Mouse (Mus musculus): ENCODE measurements around the gene Dppa3.
A peak's percentile ranks its signal among the peaks of the same experiment; 100 is the strongest.

The Dppa3 gene

GRCm38 (mm10) chr6:122626110-122626509 lies at the start of gene Dppa3:
Dppa3 (plus strand) TSS chr6:122626410.
- DNase-seq = no peak

- DNase-seq = no peak
Observed at GRCm38 (mm10) chr6:122577030-122577429, 49.2 kb upstream of the Dppa3 start.

DNA sequence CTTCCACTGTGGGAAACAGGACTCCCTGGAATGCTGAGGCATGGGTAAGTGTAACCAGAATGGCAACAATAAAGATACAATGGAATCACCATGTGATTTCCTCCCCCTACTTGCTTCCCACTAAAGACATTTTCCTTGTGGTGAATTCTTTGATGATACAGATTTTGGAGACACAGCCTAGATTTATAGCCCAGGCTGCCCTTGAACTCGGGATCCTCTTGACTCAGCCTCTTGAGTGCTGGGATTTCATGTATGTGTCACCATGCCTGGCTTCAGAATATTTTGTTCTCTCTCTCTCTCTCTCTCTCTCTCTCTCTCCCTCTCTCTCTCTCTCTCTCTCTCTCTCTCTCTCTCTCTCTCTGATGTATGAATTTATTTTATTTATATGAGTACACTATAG lies 47.1 kb upstream of the Dppa3 start:
- no peak for DNase-seq

DNA sequence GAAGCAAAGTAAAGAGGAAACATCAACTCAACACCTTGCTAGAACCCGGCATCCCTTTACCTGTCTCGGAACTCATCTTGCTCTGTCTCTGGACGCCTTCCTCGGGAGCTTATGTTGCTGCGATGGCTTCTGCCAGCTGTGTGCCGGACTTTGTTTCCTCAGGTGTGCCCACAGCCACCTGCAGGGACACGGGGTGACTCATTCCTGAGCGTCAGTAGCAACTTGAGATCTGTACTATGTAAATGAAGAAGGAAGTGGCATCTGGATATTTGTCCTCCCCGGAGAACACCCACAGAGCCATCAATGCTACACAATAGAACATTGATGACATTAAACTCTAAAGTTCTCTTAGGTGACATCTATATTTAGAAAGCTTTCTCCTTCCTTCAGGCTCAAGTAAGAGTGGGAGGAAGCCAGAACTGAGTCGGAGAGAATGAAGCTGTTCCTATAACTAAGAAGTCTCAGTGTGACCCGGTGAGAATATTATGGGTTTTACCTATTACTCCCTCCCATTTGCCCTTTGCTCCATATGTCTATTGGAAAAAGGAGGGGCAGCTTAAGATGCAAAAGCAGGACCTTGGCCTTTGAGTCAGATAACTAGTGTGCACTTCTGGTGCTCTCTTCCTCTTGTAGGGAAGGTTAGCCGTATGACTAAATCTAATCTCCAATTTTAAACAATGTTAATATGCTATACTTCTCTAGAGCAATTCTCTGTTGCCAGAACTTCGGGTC lies 35.0 kb upstream of the Dppa3 start:
- DNase-seq = no peak

DNA sequence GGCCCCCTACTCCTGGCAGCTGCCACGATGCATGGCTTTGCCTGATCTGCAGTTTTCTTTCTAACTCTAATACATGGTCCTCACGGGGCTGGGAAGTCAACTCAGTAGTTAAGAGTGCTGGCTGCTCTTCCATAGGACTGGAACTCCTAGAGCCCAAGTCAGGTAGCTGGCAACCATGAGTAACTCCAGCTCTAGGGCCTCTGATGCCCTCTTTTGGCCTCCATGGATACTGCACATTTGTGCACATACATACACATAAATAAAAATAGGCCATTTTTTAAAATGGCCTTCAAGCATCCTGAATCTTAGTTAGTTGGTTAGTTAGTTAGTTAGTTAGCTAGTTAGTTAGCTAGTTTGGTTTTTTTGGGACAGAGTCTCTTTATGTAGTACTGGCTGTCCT lies 33.3 kb upstream of the Dppa3 start:
- DNase-seq = no peak

- DNase-seq = no peak
Observed at GRCm38 (mm10) chr6:122595637-122596036, 30.6 kb upstream of the Dppa3 start.

DNA sequence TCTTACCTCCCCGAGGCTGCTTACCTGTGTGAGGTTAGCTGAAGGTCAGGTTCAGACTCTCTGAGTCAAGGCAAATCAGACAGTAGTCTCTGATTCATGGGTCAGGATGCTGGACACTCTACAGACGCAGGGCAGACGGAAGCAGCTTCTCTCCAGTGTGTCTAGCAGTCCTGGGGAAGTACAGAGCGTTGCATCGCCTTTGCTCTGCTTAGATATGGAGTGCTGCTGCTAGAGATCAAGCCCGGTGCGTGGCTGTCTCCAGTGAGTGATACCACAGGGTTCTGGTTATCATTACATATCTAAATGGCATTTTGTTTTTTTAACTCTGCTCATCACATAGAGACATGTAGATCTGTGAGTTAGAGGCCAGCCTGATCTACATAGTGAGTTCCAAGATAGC lies 29.6 kb upstream of the Dppa3 start:
- DNase-seq = no peak

DNA sequence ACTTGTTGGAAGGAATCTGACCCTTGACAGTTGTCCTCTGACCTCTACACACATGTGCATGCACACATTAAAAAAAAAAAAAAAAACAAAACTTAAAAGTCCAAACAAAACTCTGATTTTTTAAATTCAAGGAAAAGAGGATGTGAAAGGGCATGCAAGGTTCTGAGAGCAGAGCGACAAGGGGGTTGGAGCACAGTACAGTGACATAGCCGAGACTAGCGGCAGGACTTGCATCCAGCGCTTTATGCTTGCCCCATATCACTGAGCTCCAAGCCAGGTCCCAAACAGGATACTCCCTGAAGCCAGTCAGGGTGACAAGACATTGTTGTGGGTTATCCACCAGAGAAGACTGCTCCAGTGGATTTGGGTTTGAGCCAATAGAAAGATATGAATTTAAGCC lies 28.2 kb upstream of the Dppa3 start:
- DNase-seq = no peak

DNA sequence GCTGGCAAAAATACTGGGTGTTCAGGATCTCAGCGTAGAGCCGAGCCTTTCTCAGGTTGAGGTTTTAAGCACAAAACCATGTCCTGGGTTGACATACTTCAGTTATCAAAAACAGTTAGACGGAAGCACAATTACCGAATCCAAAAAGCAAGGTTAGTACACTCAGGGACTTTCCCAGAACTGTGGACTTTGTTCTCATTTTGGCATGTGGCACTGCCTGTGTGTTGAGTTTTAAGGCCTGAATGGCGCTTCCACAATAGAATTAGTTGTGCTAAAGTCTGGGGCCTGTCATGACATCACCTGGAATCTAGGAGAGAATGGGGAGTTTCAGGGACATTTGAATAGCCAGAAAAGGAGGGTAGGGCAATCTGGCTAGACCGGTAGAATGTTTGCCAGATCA lies 27.8 kb upstream of the Dppa3 start:
- no peak for DNase-seq

GRCm38 (mm10) chr6:122599054-122599737 lies 27.0 kb upstream of the Dppa3 start:
- DNase-seq = no peak

DNA sequence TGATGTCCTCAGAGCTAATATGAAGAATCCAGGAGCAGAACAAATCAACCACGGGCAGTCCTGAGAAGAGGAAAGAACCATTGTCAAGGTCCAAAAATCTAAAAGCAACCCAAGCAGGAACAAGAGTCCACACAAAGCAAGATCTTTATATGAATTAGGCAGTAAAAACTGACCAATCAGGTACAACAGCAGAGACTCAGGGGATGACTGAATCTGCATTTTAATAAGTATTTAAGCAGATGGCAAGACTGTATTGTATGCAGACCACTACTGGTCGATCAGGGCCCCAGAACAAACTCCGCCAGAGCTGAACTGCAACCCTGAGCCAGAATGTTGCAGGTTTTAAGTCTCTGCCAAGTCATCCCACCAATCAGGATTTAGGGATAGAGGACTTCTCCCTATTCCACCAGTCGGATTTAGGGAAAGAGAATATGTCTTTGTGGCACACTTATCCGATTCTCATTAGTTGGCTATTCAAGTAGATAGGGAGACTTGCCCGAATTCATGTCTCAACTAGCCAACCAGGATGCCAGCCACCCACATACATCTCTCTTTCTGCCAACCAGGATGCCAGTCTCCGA lies 26.1 kb upstream of the Dppa3 start:
- DNase-seq = no peak

DNA sequence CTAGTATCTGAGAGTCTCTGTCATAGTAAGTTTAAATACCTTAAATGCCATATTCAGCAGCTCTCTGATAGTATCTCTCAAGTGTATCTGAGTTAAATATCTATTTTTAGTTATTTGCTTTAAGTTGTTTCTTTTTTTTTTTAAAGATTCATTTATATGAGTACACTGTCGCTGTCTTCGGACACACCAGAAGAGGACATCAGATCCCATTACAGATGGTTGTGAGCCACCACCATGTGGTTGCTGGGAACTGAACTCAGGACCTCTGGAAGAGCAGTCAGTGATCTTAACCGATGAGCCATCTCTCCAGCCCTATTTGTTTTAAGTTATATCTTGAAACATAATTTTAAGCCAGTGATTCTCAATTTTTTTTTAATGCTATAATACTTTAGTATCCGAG lies 25.2 kb upstream of the Dppa3 start:
- DNase-seq = no peak

DNA sequence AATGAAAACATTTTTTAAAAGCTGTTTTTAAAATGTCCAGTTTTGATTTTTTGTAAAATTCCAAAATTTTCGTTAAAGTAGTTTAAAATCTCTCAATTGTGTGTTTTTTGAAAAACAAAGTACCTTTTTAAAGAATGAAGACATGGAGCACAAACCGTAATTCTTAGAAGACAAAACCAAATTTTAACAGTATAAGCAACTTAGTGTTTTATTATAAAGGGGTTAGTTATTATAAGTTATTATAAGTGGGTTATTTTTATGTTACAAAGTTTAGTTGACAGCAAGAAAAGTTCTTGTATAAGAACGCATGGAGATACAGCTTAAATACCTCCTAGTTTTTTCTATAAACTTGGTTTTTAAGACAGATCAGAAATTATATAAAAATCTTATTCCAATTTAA lies 24.6 kb upstream of the Dppa3 start:
- no peak for DNase-seq

- peak; percentile 76 to 82 for DNase-seq
Observed at GRCm38 (mm10) chr6:122602242-122602991, 23.8 kb upstream of the Dppa3 start, which contains the start of gene Apobec1. Apobec1 (minus strand) TSS chr6:122602444.

GRCm38 (mm10) chr6:122602992-122603322 lies 23.3 kb upstream of the Dppa3 start:
- DNase-seq = no peak

GRCm38 (mm10) chr6:122604260-122604659 lies 21.9 kb upstream of the Dppa3 start:
- DNase-seq = no peak

GRCm38 (mm10) chr6:122605483-122605882 lies 20.7 kb upstream of the Dppa3 start:
- DNase-seq = no peak

GRCm38 (mm10) chr6:122606661-122607060 lies 19.5 kb upstream of the Dppa3 start:
- DNase-seq = no peak

GRCm38 (mm10) chr6:122607700-122608099 lies 18.5 kb upstream of the Dppa3 start:
- no peak for DNase-seq

- no peak for DNase-seq
Observed at GRCm38 (mm10) chr6:122608434-122609376, 17.5 kb upstream of the Dppa3 start.

- no peak for DNase-seq
Observed at GRCm38 (mm10) chr6:122609377-122609728, 16.9 kb upstream of the Dppa3 start.

DNA sequence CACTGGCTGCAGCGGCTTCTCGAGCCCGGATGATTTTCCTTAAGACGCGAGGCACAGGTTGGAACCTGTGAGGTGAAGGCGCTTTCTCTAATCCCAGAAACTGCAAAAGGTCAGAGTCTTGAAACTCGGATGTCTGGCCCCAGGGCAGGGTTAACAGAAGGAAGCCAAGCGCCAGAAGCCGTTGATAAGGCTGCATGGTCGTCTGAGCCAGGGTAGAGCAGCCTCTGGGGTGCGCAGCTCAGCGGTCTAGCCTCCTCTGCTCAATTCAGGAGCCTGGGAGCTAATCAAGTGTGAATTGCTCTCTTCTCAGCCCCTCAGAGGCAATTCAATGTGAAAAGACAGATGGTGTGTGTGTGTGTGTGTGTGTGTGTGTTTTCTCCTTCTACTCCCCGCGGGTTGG lies 16.4 kb upstream of the Dppa3 start, which contains the start of gene Gdf3:
Gene Gdf3 (minus strand): TSS at position 317 of the 400 bp plus-strand sequence.
- no peak for DNase-seq

Measured in thymus, adult 18-20 months (tissue).